Mouse (Mus musculus): ENCODE results near the gene Skida1. TPM values are rescaled to one million over a fixed set of nuclear protein-coding genes. Genes with fewer than 3 reads are reported as not detected.

The Skida1 gene
- polyA plus RNA-seq, 1 experiment from 2014 or later = 6.6 TPM

DNA sequence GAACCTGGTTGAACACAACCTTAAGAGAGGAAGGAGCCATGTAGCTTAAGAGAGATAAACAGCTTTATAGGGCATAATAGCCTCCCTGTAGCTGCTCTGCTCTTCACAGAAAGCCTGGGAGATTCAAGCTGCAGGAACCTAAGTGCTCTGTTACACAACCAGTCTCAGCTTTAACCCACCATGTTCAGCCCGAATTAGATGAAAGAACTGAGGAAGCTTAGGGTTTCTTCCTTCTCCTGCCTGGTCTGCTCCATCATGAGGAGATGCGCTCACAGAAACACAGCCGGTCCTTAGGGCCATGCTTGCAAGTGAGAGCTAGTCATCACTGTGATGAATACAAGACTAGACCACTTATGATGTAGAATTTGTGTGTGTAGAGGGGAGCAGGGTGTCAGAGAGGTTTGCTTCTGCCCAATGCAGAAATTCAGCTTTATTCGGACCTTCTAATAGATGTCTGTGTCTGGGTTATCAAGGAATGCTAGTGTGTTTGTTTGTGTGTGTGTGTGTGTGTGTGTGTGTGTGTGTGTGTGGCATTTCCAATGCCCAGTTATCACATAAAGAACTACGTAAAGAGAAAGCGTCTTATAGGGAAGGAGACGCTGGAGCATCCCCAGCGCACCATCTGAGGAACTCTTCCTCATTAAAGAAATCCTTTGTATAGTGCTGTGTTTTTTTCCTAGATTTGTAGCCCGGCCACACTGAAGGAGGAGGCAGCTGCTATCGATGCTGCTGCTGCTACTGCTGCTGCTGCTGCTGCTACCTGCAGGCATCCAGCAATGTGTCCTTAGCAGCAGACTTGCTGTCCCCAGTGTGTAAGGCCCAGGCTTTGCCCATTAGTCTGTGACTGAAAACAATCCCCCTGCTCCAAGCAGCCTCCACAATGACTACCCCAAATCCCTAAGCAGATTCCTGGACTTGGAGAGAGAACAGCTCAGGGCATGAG is 15.4 kb downstream of the Skida1 start:
- Histone ChIP-seq H3K27ac (replicated peaks) (no peak overlapping the region), H3K4me2 (peak overlapping the region; percentile 99), H3K4me3 (no peak overlapping the region), H3K27me3 (replicated peaks) (no peaks in the 10 kb centered on the region), H3K9me3 (no peaks in the 10 kb centered on the region), H3K9ac (0 out of 2 replicates have a peak overlapping the region, but pooled peaks have one; percentile 19), H3K4me1 (peaks cover 48% of the 10 kb centered on the region), H3K36me3 (no peaks in the 10 kb centered on the region)
- no peak for ATAC-seq (ENCODE audit: extremely low read depth, insufficient number of reproducible peaks, low FRiP score, low TSS enrichment)
- WGBS = 55% methylated on average over 10 of the region's 10 CpGs

DNA sequence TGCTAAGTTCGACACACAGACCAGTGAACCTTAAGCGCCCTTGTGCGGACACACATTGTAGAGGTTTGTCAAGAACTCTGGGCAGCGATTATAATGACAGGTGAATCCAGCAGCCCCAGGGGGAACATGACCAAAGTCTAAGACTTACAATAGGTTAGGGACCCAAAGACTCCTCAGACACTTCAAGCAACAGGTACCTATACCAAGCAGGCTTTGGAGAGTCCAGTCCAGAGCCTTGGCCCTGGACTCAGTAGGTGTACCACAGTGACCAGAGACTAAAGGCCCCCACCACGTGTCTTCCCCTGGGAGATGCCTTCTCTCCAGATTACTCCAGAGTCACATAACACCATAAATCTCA is 16.3 kb downstream of the Skida1 start:
- Histone ChIP-seq H3K27me3 (replicated peaks) (no peaks in the 10 kb centered on the region), H3K4me2 (peak overlapping the region; percentile 99), H3K4me3 (peak overlapping the region; percentile 57), H3K9me3 (no peaks in the 10 kb centered on the region), H3K9ac (peak overlapping the region; percentile 91), H3K4me1 (peaks cover 40% of the 10 kb centered on the region), H3K27ac (replicated peaks) (no peak overlapping the region), H3K36me3 (no peaks in the 10 kb centered on the region)
- 54% methylated on average over 5 of the region's 5 CpGs for WGBS
- no peak for ATAC-seq (ENCODE audit: extremely low read depth, insufficient number of reproducible peaks, low FRiP score, low TSS enrichment)

DNA sequence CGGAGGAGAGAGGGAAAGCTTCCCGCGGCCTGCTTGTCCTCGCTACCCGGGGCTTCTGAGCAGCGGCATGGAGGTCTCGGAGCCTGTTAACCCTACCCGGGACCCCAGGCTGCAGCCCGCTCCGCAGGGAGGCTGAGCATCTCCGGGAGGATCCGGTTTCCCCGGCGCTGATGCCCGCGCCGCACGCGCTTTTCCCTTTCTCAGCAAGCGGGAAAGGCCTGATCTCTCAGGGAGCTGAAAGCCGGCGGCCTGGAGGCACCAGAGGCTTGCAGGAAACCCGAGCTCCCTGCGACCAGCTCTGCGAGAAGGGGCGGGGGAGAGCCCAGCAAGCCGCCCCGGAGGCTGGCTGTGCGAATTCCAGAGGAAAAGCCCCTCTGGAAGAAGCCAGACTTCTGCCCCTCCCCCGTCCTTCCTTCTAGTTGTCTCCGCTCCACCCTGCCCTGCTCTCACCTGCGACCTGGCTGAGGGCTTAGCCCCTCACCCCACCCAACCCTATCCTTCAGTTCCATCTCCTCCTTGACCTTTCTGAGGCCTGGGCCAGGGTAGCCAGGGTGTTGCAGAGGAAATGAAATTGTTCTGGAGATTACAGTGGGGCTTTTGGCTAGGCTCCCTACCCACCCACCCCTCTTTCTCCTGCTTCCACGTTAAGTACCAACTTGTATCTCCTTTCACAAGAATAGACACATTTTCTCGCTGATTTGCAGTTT is 16.9 kb downstream of the Skida1 start:
- WGBS = 2% methylated on average over 34 of the region's 34 CpGs
- peak overlapping the region; percentile 45; the same call in 1 of the 2 replicates for H3K27ac ChIP-seq (replicated peaks)
- peak overlapping the region; percentile 57 for H3K4me3 ChIP-seq
- H3K4me1 ChIP-seq = peaks cover 39% of the 10 kb centered on the region
- peak overlapping the region; percentile 99 for H3K4me2 ChIP-seq
- no peaks in the 10 kb centered on the region for H3K27me3 ChIP-seq (replicated peaks)
- no peak for ATAC-seq (ENCODE audit: extremely low read depth, insufficient number of reproducible peaks, low FRiP score, low TSS enrichment)
- no peaks in the 10 kb centered on the region for H3K36me3 ChIP-seq
- H3K9me3 ChIP-seq = no peaks in the 10 kb centered on the region
- H3K9ac ChIP-seq = peak overlapping the region; percentile 91

DNA sequence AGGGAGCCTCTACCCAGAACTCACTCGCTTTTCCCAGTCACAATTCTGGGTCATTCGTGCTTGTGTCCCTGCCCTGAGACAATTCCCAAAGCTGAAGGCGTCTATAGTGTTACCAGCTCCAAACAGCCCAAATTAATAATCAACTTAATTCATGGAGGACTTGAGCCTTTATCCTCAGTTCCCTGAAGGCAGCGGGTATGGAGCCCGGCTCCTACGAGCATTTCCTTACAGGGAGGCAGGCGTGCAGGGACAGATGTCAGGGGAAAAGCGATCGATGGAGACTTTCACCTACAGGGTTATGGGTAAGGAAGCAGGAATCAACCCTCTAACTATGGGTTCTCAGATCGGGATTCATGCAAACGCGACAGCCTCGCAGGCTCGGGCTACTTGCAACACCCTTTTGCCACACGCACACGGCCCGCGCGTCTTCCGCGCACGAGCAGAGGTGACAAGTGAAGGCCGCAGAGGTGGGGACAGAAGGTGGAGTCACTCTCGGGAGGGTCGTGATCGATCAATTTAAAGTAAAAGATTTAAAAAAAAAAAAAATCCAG is 17.5 kb downstream of the Skida1 start:
- Histone ChIP-seq H3K36me3 (no peaks in the 10 kb centered on the region), H3K4me3 (peak overlapping the region; percentile 57), H3K9me3 (no peaks in the 10 kb centered on the region), H3K9ac (peak overlapping the region; percentile 91), H3K27me3 (replicated peaks) (no peaks in the 10 kb centered on the region), H3K4me2 (peak overlapping the region; percentile 99), H3K4me1 (peaks cover 38% of the 10 kb centered on the region), H3K27ac (replicated peaks) (0 out of 2 replicates have a peak overlapping the region, but pooled peaks have one; percentile 45)
- 5% methylated on average over 26 of the region's 26 CpGs for WGBS
- ATAC-seq (ENCODE audit: extremely low read depth, insufficient number of reproducible peaks, low FRiP score, low TSS enrichment) = no peak

DNA sequence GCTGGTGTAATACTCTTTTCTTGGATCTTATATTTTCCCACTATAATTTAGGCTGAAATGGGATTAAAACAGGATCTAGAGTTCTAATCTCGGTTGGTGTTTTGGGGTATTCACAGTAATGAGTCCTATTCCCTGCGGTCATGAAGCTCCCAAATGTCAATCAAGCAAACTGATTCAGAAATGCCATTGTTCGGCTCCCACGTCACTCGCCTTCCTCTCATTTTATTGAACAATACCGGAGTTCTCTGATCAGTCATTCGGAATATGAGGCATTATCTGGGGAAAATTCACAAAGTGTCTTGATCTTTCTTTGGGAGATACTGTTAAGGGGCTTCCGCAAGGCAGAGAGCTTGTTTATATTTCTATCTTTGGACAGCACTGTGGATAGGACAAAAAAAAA is 18.3 kb downstream of the Skida1 start:
- no peak overlapping the region for H3K27ac ChIP-seq (replicated peaks)
- WGBS = 49% methylated on average over 8 of the region's 8 CpGs
- H3K27me3 ChIP-seq (replicated peaks) = no peaks in the 10 kb centered on the region
- no peaks in the 10 kb centered on the region for H3K9me3 ChIP-seq
- peak overlapping the region; percentile 99 for H3K4me2 ChIP-seq
- no peak for ATAC-seq (ENCODE audit: extremely low read depth, insufficient number of reproducible peaks, low FRiP score, low TSS enrichment)
- no peaks in the 10 kb centered on the region for H3K36me3 ChIP-seq
- peak overlapping the region; percentile 91; the same call in 1 of the 2 replicates for H3K9ac ChIP-seq
- H3K4me3 ChIP-seq = no peak overlapping the region
- H3K4me1 ChIP-seq = peaks cover 41% of the 10 kb centered on the region

DNA sequence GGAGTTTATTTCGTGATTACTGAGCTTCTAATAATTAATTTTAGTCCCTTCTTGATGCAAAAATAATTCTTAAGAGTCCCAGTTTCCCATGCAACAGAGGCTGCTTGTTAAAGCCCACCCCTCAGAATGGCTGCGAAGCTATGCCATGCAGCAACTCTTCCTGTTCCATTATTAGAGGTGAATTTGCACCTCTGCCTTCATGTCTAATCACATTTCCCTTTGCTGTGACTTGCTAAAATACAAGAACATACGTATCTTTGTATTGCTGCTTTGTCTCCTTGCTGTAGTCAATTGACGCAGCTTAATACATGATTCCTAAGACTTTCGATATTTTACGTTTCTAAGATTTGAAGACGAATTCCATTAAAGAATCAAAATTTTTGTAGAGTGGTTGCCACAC is 19.2 kb downstream of the Skida1 start:
- Histone ChIP-seq H3K9ac (no peak overlapping the region), H3K9me3 (no peaks in the 10 kb centered on the region), H3K27me3 (replicated peaks) (no peaks in the 10 kb centered on the region), H3K4me1 (peaks cover 47% of the 10 kb centered on the region), H3K4me2 (peak overlapping the region; percentile 86; the same call in 1 of the 2 replicates), H3K27ac (replicated peaks) (no peak overlapping the region), H3K36me3 (no peaks in the 10 kb centered on the region), H3K4me3 (no peak overlapping the region)
- ATAC-seq (ENCODE audit: extremely low read depth, insufficient number of reproducible peaks, low FRiP score, low TSS enrichment) = no peak
- WGBS = 79% methylated on average over 7 of the region's 7 CpGs

DNA sequence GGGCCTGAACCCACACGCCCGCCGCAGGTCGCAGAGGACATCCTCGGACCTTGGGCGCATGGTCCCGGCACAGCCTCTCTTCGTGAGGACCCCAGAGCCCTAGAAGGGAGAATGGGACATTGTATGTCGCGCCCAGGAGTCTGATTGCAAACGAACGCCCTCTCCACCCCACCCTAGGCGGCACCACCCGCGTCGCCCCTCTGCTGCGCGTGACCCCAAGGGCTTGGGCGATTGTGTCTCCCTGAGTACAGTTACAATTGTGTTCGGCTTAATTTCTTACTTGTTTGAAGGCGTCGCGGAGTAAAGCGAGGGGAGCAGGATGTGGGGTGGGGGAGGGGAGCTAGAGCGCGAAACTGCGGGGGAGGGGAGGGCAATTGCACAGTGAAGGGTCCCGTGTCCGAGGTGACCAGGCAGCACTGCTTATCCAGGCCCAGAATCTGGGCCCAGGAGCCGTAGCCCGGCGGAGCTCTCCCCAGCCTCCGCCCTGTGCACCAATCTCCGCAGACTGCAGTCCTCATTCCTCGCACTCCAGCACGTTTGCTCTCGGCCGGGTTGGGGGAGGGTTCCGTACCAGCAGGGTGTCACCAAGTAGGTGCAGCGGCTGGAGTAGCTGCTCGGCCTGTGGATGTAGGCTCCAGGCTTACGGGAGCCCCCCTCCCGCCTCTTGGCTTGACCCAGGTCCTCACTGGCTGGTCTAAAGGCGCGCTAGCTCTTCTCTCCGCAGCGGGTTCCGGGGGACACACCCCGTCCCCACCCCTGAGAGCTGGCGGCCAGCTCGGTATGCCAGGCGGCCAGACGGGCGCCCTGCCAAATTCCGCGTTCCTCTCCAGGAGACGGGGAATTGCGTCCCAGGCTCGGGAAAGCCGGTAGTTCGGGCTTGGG is 20.5 kb downstream of the Skida1 start:
- Histone ChIP-seq H3K9me3 (no peaks in the 10 kb centered on the region), H3K27me3 (replicated peaks) (no peaks in the 10 kb centered on the region), H3K9ac (peak overlapping the region; percentile 97), H3K36me3 (no peaks in the 10 kb centered on the region), H3K4me1 (peaks cover 42% of the 10 kb centered on the region), H3K4me2 (peak overlapping the region; percentile 86), H3K27ac (replicated peaks) (peak overlapping the region; percentile 100), H3K4me3 (peak overlapping the region; percentile 83)
- peak; percentile 73 for ATAC-seq (ENCODE audit: extremely low read depth, insufficient number of reproducible peaks, low FRiP score, low TSS enrichment)
- WGBS = under 1% methylated on average over 61 of the region's 61 CpGs

DNA sequence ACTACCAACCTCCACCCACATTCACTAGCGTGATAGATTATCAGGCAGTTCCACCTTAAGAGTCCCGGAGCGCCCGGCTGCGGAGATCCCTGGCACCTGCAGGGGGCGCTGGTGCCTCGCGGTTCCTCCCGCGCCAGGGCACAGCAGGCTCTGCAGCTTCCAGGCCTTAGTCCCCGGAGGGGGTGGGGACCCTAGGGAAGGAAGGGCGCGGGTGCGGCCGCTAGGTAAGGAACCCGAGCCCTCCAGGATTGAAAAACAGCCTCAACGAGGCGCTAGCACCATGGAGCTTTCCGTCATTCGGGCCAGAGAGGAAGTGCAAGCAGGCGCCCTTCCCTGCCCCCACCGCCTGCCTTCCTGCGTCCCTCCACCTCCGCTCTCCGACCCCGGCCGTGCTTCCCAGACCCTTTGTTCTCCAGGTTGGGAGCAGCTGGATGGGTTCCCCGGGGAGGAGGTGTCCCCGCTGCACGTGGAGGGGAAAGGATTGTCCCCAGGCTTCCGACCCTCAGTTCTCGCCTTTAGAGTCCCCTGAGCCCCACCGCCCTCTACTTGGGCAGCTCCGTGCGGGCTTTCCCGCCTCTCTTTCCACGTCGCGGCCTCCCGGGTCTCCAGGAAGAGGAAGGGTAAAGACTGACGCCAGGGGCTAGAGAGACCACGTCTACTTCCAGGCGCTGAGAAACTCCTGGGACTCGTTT is 21.3 kb downstream of the Skida1 start:
- H3K27me3 ChIP-seq (replicated peaks) = no peaks in the 10 kb centered on the region
- peak; percentile 87 for ATAC-seq (ENCODE audit: extremely low read depth, insufficient number of reproducible peaks, low FRiP score, low TSS enrichment)
- WGBS = under 1% methylated on average over 44 of the region's 44 CpGs
- no peaks in the 10 kb centered on the region for H3K36me3 ChIP-seq
- H3K4me1 ChIP-seq = peaks cover 34% of the 10 kb centered on the region
- peak overlapping the region; percentile 83 for H3K4me3 ChIP-seq
- peak overlapping the region; percentile 86 for H3K4me2 ChIP-seq
- H3K27ac ChIP-seq (replicated peaks) = peak overlapping the region; percentile 100
- peak overlapping the region; percentile 97 for H3K9ac ChIP-seq
- H3K9me3 ChIP-seq = no peaks in the 10 kb centered on the region

DNA sequence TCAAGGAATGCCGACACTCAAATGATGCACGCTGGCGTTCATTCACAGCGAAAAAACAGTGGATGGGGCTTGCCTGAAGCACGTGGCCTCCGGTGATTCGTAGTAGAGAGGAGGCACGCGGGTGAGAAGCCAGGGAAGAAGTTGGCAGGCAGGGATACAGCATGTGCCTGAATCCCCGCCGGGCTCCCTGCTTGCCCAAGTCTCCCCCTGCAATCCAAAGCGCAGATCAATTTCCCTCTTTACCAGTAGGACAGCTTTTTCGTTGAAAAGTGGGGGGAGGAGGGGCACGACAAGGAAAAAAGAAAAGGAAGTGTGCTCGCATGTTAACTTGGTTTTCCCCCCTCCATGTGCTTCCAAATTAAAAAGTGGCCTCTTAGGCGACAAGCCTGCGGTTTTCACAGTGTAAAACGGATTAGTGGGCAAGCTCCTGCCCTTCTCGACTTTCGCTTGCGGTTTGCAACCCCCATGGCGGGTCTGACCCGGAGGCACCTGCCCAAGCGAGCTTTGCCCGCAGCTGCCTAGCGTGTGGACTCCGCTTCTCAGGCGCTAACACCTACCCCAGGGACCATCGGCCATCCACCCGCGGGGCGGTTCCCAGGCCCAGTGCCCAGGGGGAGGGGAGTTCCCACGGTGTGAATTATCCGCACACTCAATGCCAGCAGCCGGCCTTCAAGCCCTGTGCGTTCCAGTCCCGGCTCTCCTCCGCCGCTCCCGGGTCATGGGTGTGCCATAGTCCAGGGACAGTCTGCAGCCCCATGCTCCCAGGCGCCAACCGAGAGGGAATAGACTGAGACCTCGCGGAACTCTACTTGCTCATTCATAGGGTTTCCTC is 22.5 kb downstream of the Skida1 start:
- under 1% methylated on average over 44 of the region's 44 CpGs for WGBS
- no peak for ATAC-seq (ENCODE audit: extremely low read depth, insufficient number of reproducible peaks, low FRiP score, low TSS enrichment)
- peak overlapping the region; percentile 86 for H3K4me2 ChIP-seq
- peak overlapping the region; percentile 97 for H3K9ac ChIP-seq
- H3K9me3 ChIP-seq = no peaks in the 10 kb centered on the region
- H3K4me3 ChIP-seq = peak overlapping the region; percentile 83
- H3K4me1 ChIP-seq = peaks cover 27% of the 10 kb centered on the region
- H3K27ac ChIP-seq (replicated peaks) = peak overlapping the region; percentile 66
- H3K27me3 ChIP-seq (replicated peaks) = no peaks in the 10 kb centered on the region
- H3K36me3 ChIP-seq = no peaks in the 10 kb centered on the region

DNA sequence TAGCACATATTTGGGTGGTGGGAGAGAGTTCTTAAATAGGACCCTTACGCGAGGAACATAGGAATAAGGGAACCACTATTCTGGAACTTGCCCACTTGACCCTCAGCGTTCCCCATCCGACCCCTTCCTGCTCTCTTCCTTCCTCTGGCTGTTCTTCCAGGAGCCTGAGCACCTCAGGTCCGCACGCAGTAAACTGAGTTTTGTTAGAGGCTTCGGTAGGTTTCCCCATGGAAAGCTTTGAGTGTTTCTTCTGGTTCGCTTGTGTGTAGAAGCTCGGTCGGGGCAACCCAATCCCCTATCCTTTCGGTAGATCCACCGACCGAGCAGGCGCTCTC is 23.1 kb downstream of the Skida1 start:
- no peak for ATAC-seq (ENCODE audit: extremely low read depth, insufficient number of reproducible peaks, low FRiP score, low TSS enrichment)
- Histone ChIP-seq H3K4me2 (peak overlapping the region; percentile 86), H3K4me1 (peaks cover 21% of the 10 kb centered on the region), H3K27me3 (replicated peaks) (no peaks in the 10 kb centered on the region), H3K36me3 (no peaks in the 10 kb centered on the region), H3K9me3 (no peaks in the 10 kb centered on the region), H3K9ac (peak overlapping the region; percentile 97), H3K4me3 (peak overlapping the region; percentile 83), H3K27ac (replicated peaks) (peak overlapping the region; percentile 66)
- 3% methylated on average over 14 of the region's 14 CpGs for WGBS
